Mouse (Mus musculus): Measurements from ENCODE around the gene Lsm6.
"Not testable (repeated sequence)": the region's sequence is repeated elsewhere in the genome, so short reads cannot be mapped to it uniquely, and the experiment has no call there.

The Lsm6 gene

DNA sequence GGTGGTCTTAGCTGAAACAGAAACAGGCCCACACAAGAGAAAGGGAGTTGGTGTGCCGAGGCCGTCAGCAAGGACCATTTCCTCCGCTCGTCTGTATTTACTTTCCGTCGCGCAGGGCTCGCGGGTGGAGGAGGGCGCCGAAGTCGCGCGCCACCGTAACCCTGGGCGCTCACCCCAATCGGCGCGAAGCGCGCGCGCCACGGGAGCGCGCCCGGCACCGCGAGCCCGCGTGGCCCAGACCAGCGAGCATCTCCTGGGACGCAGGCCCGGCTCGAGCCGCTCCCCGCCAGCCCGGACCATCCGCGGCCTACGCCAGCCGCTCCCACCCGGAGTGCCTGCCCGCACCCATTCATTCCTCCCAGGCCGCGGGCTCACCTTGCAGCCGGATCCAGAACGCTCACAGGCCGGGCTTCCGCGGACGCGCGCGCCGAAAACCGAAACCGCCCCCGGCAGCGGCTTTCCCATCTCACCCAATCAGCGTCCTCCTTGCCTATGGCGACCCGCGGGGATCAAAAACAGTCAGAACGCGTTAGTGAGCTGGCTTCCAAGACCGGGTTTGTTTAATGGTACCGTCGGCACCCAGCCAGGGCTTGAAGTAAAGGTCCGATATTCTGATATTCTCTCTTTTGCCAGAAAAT lies at the start of gene Lsm6:
TSS of gene Lsm6 (minus strand) at position 468 of the 638 bp plus-strand sequence.
- peak; percentile 98 for DNase-seq

DNA sequence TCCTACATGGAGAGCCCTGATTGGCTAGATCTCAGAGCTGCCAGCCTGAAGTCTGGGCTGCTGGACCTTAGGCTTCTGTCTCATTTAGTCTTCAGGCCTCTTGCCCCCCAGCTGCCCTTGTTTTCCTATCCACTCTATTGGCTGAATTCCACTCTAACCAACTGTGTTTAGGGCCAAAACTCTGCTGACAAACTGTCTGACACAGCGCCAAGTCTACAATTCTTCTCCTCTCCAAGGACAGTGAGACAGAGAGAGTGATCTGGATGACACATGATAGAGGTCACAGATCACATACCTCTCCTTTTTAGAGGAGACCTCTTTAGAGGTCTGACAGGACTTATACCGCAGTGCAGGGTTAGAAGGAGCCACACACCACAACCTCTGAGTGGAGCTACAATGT lies 46.1 kb upstream of the Lsm6 start:
- no peak for DNase-seq

DNA sequence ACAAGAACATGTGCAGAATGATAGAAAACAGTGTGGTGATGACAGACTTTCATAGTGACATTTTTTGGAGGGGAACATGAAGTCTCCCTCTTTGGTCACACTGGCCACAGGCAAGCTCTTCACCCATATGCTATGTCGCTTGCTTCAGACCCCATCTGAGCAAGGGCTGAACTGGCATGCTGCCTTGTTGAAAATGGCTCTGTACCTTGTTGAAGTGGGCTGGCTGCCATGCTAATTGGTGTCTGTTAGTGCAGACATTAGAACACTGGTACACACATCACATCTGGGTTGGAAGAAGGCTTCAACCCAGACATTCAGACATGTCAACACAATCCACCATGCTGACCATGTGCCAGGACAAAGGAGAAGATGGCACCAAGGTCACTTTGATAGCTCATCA lies 42.1 kb upstream of the Lsm6 start:
- no peak for DNase-seq

DNA sequence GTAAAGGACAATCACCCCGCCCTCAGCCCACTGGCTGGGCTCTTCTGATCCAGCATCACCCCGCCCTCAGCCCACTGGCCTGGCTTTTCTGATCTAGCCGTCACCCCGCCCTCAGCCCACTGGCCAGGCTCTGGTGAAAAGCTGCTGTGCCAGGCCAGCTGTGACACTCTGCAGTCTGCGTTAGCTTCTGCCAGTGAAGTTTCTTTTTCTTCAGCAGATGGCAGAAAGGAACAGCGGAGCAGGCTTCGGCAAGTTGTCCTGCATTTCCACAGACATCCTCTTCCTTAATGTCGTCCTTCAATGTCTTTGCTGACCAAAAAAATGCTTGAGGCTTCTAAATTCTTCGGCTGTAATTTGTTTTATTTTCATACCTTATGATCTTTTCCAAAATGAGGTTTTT lies 41.1 kb upstream of the Lsm6 start:
- no peak for DNase-seq

DNA sequence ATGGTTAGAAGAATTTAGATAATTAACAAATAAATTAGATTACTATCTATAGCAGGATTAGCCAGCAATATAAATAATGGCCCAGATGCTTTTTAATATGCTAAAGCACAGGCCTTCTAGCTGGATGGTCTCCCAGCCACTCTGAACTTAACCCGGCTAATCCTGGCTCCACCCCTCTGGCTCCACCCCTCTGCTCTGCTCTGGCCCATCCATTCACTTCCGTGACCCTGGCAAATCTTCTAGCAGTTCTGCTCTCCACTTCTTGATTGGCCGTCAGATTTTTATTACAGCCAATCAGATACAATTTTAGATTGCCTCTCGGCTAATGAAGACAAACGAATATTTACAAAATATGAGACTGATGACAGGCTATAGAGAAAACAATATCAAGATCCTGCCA lies 39.8 kb upstream of the Lsm6 start:
- no peak for DNase-seq

DNA sequence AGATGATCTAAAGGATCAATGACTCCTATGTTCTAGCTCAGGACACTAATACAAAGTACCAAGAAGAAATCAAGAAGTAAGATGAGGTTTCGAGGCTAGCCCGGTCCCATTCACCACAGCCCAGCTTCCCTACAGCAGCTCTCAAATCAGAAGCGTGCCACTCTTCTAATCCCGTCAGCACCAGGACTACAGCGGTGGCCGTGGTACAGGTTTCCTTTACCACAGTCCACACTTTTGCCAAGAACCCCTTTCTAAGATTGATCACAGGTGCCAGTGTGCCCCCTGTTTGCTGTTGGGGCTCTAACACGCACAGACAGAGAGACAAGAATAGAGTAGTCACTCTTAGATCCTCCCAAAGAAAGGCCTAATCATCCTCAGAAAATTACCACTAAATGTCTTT lies 36.5 kb upstream of the Lsm6 start:
- no peak for DNase-seq

DNA sequence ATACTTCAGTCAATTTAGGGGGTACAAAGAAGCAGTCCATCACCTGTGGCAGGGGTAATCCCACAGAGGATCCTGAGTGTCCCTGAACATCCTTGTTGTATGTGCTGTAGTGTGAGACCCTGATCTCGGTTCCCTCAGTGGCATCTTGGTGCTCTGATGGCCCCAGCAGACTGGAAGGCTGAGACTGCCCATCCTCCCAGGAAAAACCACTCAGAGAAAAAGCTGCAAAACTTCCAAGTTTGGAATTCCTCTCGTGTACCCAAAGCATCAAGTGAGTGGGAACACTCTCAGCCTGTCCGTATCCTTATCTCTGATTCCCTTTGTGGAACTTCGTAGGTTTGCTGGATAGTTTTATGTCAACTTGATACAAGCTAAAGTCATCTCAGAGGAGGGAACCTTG lies 31.3 kb upstream of the Lsm6 start:
- no peak for DNase-seq

DNA sequence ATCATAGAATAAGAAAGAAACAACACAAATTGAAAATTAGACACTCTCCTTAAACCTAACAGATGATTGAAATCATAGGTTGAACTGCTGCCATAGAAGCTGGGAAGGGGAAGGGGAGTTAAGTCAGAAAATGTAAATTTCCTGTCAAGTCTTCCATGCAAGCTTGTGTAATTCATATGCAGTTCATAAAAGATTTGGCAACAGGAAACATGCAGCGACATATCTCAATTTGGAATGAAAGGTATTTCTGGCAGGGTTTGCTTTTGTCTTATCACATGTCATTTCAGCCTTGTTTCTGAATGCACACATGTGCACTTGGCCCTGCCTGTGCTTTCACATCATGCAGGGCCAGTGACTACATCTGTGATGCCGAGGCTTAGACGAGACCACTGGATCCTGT lies 26.3 kb upstream of the Lsm6 start:
- DNase-seq: no peak

DNA sequence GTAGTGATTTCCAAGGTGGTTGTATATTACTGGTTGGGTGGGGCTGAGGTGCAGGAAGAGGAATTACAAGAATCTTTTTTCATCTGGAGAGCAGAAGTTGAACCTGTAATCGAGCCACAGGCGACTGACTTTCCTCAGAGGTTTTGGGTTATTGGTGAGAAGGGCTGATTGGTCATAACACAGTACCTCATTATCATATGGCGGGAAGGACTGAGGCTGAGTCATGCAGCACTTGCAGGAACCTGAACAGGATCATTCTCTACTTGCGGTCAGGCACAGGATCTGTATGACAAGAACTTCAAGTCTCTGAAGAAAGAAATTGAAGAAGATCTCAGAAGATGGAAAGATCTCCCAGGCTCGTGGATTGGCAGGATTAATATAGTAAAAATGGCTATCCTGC lies 23.6 kb upstream of the Lsm6 start:
- DNase-seq: no peak

DNA sequence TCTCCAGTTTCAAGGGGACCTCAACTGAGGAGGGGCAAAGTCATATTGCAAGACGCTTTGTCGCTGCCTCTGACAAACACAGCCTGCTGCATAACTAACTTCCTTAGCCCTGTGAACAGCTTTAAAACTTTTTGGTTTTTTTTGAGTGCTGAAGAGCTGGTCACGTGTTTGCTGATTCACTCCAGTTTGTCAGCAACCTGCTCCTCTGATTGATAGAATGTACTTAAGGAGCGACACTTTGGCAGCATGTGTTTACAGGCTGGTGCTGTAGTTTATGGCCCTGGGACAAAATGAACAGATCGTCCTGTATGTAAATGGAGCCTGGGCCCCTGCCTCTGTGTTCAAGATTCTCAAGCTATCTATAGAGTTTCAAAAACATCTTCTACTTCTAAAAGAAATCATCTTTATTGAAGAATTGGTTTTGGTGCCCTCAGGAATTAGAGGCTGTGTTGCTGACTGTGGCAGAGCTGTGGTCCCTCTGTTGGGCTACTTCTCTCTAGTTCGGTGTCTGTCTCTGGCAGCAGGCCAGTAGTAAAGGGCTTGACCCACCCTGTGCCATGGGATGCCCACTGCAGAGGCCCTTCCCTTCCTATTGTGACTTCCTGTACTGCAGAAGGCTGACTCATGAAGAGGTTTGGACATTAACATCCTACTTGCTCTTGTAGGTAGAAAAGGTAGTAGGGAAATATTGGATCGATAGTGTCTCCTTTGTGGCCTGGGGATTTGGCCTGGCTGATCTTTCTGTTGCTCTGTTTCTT lies 17.9 kb upstream of the Lsm6 start:
- no peak for DNase-seq

DNA sequence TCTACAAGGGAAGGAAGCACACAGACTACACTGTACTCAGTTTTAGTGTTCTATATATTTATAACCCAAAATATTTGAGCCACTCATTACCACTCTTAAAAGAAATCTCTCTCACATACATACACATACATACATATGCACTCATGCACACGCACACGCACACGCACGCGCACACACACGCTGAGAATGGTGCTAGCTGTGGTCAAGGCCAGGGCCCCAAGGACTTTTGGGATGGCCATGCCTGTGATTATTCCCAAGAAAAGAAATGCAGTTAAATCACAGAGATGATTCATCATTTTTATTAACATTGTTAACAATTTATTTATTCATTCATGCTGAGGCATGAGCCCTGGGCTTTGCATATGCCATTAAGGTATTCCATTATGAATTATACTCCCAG lies 15.2 kb upstream of the Lsm6 start:
- DNase-seq: no peak

DNA sequence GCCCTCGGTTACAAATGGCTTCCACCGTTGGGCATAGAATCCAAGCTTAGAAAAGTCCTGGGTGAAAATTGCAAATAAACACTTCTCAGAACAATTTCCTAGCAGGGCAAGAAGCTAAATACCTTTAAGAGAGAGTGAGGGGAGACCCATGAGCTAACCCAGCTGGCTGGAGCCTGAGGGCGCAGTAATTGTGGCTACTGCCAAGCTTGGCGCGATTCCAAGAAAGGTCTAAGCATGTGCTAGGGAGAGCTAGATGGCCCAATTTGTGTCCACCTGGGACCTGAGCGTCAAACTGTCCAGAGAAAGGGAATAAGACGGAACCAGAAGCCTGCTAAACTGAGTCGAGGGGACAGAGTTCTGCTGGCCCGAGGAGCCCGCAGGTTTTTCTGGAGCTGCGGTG lies 7.5 kb upstream of the Lsm6 start:
- DNase-seq: no peak

DNA sequence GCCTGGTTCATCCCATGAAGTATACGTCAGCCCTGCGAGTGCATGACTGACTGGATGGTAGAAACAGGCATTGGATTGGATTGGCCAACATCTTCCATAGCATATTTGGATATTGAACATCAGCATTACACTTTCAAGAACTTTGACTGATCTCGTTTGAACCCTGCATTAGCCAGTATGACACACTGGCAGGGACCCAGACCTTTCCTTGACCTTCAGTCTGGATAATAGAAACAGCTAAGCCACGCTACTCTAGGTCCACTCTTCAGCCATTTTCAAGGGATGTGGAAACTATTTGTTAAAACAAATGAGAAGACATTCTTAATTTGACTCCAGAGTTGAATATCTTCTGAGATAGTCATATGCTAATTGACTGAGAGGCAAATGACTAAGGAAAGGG lies 3.6 kb upstream of the Lsm6 start:
- no peak for DNase-seq

DNA sequence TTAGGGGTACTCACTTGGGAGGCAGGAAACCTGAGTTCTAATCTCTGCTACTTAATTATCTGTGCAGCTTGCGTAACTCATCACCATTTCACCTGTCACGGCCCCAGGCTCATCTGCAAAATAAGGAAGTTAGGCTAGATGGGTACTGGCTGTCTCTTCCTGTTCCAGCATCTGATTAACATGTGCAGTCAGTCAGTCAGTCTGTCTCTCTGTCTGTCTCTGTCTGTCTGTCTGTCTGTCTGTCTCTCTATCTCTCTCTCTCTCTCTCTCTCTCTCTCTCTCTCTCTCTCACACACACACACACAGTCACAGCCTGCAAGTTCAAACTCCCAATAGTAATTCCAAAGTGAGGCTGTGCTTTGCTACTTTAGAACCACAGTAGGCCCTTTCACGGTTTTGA lies 967 bp downstream of the Lsm6 start:
- not testable (repeated sequence) for DNase-seq

DNA sequence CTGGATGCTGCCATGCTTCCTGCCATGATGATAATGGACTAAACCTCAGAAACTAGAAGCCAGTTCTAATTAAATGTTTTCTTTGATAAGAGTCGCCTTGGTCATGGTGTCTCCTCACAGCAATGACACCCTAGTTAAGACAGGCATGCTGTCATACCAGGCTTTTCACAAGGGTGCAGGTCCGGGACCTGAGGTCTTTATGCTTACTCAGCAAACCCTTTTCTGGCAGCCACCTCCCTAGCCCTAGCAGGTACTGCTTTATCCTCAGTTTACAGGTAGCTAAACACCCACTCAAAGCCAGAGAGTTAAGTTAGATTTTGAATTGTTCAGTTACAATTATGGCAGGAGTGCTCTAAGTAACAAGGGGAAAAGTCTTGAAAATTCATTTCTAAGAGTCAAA lies 6.2 kb downstream of the Lsm6 start:
- DNase-seq: no peak

DNA sequence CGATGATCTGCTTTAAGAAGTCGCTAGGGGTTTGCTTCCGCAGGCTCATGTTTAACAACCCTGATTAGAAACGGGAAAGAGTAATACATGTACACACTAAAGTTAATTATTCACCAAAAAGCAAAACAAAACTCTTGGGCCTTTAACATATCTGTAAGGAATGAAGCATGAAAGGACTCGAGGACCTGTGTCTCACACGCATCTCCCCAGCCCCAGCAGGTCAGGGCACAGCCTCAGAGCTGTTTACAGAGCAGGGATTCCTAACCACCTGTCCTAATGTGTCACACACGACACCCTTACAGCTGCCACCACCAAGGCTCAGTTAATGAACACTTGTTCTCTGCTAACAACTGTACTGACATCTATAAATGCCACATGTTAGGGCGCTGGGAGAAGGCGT lies 7.9 kb downstream of the Lsm6 start:
- no peak for DNase-seq

DNA sequence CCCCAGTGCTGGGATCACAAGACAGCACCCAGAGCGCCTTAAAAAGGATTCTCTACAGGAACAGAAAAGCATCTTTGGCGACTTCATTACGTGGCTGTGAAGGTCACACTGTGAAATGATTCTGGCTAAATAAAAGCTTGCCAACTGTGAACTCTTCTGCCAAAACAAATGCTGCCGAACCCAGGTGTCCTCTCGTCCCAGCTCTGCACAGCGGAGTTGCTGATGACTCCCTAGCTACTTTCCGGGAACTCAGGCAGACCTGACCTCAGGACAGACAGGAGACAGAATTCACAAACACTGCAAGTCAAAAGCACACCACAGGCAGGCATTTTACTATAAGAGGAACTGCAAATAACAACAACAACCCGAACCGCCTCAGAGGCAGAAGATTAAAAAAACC lies 8.5 kb downstream of the Lsm6 start:
- DNase-seq: no peak

DNA sequence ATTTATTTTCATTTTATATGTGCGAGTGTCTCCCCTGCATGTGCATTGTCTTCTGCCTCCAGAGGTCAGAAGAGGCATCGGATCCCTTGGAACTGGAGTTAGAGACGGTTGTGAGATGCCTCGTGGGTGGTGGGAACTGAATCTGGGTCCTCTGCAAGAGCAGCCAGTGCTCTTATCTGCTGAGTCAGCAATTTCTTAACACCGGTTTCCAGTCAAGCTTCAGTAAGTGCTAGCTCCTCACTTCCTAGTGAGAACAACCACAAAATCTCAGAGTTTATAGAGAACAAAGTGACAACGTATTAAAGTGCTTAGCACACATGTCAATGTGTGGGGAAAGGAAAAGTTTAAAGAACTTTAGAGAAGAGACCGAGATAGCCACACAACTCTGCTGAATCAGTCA lies 9.2 kb downstream of the Lsm6 start:
- DNase-seq: no peak

DNA sequence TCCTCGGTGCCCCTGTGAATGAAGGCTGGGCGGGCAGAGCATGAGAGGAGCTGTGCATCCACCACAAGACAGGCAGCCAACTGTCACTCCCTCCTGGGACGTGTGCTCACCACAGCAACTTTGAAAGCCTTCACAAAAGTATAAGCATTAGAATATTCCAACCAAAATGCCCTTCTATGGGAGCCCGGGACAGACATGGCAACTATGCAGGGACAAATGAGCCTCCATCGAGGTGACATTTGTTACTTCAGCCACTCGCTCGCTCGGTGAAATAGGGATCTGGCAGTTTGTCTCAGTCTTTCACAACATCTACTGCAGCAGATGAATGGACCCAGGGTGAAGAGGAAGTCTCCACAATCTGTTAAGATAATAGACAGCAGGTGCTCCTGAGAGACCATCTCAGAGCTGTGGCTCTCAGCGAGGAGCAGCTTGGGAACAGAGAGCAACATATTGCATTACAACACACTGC lies 10.7 kb downstream of the Lsm6 start:
- DNase-seq: peak; percentile 33

DNA sequence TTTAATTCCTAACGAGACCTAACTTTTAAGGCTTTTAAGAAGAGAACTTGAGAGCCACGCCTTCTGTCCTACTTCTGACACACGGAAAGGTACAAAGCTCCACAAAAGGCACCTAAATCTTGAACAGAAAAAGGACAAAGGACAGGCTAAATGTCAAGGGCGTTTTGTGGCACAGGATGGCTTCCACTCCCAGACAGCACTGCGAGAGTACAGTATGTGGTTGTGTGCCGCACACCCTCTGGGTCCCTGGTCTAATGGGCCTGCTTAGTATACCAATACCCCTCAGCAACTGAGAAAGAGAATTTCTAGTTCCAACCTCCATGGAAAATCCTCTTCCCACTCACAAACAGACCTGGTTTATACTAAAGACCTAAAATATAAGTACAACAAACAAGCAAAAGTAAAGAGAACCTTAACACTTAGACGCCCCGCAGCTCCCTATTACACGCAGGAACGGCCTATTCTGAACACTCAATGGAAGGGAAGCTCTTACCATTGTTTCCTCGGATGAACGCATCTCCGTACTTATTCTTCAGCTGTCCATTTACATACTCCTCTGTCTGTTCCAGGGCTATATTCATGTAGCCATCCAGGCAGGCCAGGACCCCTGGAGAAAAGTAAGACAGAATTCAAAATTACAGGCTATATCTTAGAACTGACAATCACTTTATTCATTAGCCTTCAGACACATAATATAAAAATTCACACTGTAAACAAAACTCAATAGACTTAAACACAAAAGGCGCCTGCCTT lies 11.3 kb downstream of the Lsm6 start:
- no peak for DNase-seq

DNA sequence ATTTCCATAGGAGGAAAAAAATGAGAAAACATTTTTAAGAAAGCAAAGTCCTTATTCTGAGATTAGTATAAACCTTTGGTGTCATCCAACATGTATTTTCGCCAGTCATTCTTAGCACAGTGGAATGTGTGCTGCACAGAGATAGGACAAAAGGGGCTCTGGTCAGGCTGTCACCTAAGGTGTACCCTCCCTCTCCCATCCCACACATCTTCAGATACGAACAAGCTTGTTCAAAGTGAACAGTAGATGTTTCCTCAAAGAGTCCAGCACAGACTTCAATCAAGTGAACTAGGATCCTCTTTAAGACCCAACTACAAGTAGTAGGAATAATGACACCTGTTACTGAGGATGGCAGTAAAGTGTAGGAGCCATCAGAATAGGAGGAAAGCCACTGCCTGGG lies 12.1 kb downstream of the Lsm6 start:
- no peak for DNase-seq

DNA sequence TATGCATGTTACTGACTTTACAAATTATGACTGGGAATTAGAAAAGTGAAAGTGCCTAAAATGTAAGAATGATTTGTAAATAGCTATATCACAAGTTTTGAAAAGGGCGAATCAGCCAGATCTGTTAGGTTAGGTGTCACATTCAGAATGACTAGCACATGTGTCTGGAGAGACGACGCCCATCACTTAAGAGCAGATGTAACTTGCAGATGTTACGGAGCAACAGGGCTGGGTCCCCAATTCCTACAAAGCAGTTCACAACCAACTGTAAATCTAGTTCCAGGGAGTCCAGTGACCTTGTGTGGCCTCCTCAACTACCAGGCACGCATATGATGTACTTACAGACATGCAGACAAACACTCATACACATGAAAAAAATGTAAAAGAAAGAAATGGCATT lies 12.5 kb downstream of the Lsm6 start:
- DNase-seq: no peak

DNA sequence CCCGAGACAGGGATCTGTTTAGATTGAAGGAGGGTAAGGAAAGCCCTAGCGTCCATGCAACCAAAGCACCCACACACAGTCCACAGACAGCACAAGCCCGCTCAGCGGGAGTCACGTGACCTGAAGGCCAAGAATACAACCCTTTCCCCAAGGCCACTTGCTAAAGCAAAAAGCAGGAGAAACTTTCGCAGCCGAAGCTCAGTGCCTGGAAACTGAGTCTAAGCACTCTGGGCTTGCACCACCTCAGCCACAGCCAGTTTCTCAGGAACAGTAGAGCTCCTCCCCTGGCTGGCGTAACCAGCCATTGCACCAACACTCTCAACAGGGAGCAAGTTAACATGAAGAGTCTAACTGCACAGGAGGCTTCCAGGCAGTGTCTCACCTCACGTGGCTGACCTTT lies 13.7 kb downstream of the Lsm6 start:
- DNase-seq: no peak

DNA sequence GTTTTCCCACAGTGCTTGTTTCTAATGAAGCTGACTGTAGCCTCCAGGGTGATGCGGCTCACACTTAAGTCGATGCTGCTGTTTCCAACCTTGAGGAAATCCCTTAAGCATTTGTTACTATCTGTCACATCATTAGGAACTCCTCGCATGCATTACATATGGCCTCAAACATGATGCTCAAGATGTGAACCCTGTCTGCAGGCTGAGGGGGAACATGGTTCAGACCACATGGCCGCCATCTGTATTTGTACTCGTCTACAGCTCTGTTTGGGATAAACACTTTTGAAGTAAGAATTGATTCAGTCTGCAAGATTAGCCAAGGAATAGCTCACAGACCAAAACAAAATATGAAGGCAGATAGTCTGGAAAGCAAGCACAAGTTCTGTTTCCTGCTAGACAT lies 14.9 kb downstream of the Lsm6 start:
- no peak for DNase-seq

Measured in cerebellum, adult 11 months (tissue).